Mouse (Mus musculus) gastrocnemius, postnatal 4 days (tissue): ENCODE data around the gene Wdr74. TPM values are rescaled to one million over a fixed set of nuclear protein-coding genes. Genes with fewer than 3 reads are reported as not detected.

Experiments
- DNase-seq, 2 experiments: peaks; one replicate each; pipeline ENCODE4 v3.0.0; 2021 to 2022; ENCODE audit warnings: low spot score in 2 of 2, mixed read lengths in 2 of 2
- total RNA-seq, 2 experiments: library from RNA; stranded (reverse); gene quantifications; 2 replicates each; pipeline ENCODE4 v1.2.3; 2021

Gene Wdr74
- total RNA-seq, 2 experiments from 2014 or later, result 34.5 to 35.1 TPM

- peak; percentile 83 to 94 for DNase-seq
Measured at GRCm38 (mm10) chr19:8741243-8741869, 5.7 kb downstream of the Wdr74 start, which contains the start of gene Stx5a. TSS of gene Stx5a (plus strand) at chr19:8741413.

GRCm38 (mm10) chr19:8742176-8742575, 6.5 kb downstream of the Wdr74 start:
- peak in 1 of 2 experiments; percentile 13 for DNase-seq

- no peak for DNase-seq
Measured at GRCm38 (mm10) chr19:8745382-8745781, 9.8 kb downstream of the Wdr74 start.

- DNase-seq, result no peak
Measured at GRCm38 (mm10) chr19:8747368-8747767, 11.7 kb downstream of the Wdr74 start.

- DNase-seq, result no peak
Measured at GRCm38 (mm10) chr19:8755652-8756051, 20.0 kb downstream of the Wdr74 start.

GRCm38 (mm10) chr19:8756635-8757387, 21.2 kb downstream of the Wdr74 start, which contains the start of gene Nxf1:
TSS of gene Nxf1 (plus strand) at chr19:8757073.
- peak; percentile 91 to 95 for DNase-seq

- DNase-seq, result no peak
Measured at GRCm38 (mm10) chr19:8757471-8757998, 21.9 kb downstream of the Wdr74 start.

- no peak for DNase-seq
Measured at GRCm38 (mm10) chr19:8758899-8759298, 23.3 kb downstream of the Wdr74 start.

GRCm38 (mm10) chr19:8760757-8761156, 25.1 kb downstream of the Wdr74 start:
- no peak for DNase-seq

- DNase-seq, result no peak
Measured at GRCm38 (mm10) chr19:8763276-8763675, 27.6 kb downstream of the Wdr74 start.

- no peak for DNase-seq
Measured at GRCm38 (mm10) chr19:8765562-8765961, 29.9 kb downstream of the Wdr74 start.

GRCm38 (mm10) chr19:8770567-8771270, 35.1 kb downstream of the Wdr74 start, which contains the start of gene Tmem223:
TSS of gene Tmem223 (plus strand) at chr19:8770996.
- DNase-seq, result peak; percentile 63 to 79

GRCm38 (mm10) chr19:8772996-8773395, 37.4 kb downstream of the Wdr74 start:
- no peak for DNase-seq

GRCm38 (mm10) chr19:8773409-8773808, 37.8 kb downstream of the Wdr74 start:
- DNase-seq, result no peak

GRCm38 (mm10) chr19:8774086-8774835, 38.6 kb downstream of the Wdr74 start, which contains the start of gene Tmem179b:
TSS of gene Tmem179b (minus strand) at chr19:8774467.
- peak; percentile 91 to 97 for DNase-seq

- no peak for DNase-seq
Measured at GRCm38 (mm10) chr19:8774951-8775421, 39.4 kb downstream of the Wdr74 start.

GRCm38 (mm10) chr19:8786008-8786781, 50.6 kb downstream of the Wdr74 start, which contains the start of gene Taf6l:
TSS of gene Taf6l (minus strand) at chr19:8786417.
- peak; percentile 54 to 86 for DNase-seq

- DNase-seq, result no peak
Measured at GRCm38 (mm10) chr19:8788521-8788920, 52.9 kb downstream of the Wdr74 start.

- no peak for DNase-seq
Measured at GRCm38 (mm10) chr19:8789171-8789570, 53.5 kb downstream of the Wdr74 start.

- DNase-seq, result no peak
Measured at GRCm38 (mm10) chr19:8790171-8790570, 54.5 kb downstream of the Wdr74 start.
